Mouse (Mus musculus) central nervous system, embryonic 14 days (tissue): ENCODE measurements around the gene Clip1. TPM values are rescaled to one million over a fixed set of nuclear protein-coding genes. Genes with fewer than 3 reads are reported as not detected.

Experiments used
- polyA plus RNA-seq: library from polyadenylated mRNA; depleted of rRNA; stranded (reverse); fragments of >200 nt; gene quantifications from 2 replicates; pipeline ENCODE4 v1.2.3, GENCODE M21; 2012; rRNA removed

Gene Clip1
- polyA plus RNA-seq = 82.7 and 86.3 TPM in 2 replicates

GRCm38 (mm10) chr5:123684221-123685144, at the start of gene Clip1:
Clip1 (minus strand) TSS chr5:123684618.

GRCm38 (mm10) chr5:123720328-123721311, 36.2 kb upstream of the Clip1 start, which contains the start of gene Zcchc8:
Zcchc8 (minus strand) TSS chr5:123721100.

GRCm38 (mm10) chr5:123572357-123573186, 111.8 kb downstream of the Clip1 start, which contains the start of gene Vps33a:
Vps33a (minus strand) TSS chr5:123573038.

Other genes starting within 250 kb of the Clip1 start
- gene Lrrc43, start 195.3 kb downstream of the Clip1 start, polyA plus RNA-seq = 0.21 and 0.23 TPM in 2 replicates
- not detected in 2 replicates for gene Il31, start 195.1 kb downstream of the Clip1 start, polyA plus RNA-seq
- gene B3gnt4, start 174.2 kb downstream of the Clip1 start, polyA plus RNA-seq = 2.7 and 3.3 TPM in 2 replicates
- 106 and 107 TPM in 2 replicates for gene Diablo, start 160.4 kb downstream of the Clip1 start, polyA plus RNA-seq
- gene Gm49027, start 159.1 kb downstream of the Clip1 start, polyA plus RNA-seq = 9.2 and 11.4 TPM in 2 replicates
- 34.7 and 36.0 TPM in 2 replicates for gene Vps33a, start 111.6 kb downstream of the Clip1 start, polyA plus RNA-seq
- gene Zcchc8, start 36.5 kb upstream of the Clip1 start, polyA plus RNA-seq = 85.6 and 91.2 TPM in 2 replicates
- 136 and 152 TPM in 2 replicates for gene Rsrc2, start 64.8 kb upstream of the Clip1 start, polyA plus RNA-seq
- gene Kntc1, start 65.1 kb upstream of the Clip1 start, polyA plus RNA-seq = 16.6 and 19.0 TPM in 2 replicates
- gene Hcar2, start 180.9 kb upstream of the Clip1 start, polyA plus RNA-seq = 0.07 and 0.31 TPM in 2 replicates
- 0.32 and 0.34 TPM in 2 replicates for gene Hcar1, start 195.4 kb upstream of the Clip1 start, polyA plus RNA-seq
- 75.0 and 82.4 TPM in 2 replicates for gene Denr, start 222.6 kb upstream of the Clip1 start, polyA plus RNA-seq
- 1.7 and 3.1 TPM in 2 replicates for gene Gm43518, start 242.8 kb upstream of the Clip1 start, polyA plus RNA-seq
- gene Ccdc62, start 246.1 kb upstream of the Clip1 start, polyA plus RNA-seq = 6.9 and 7.0 TPM in 2 replicates